Mouse (Mus musculus): Measurements from ENCODE around the gene D830030K20Rik.
"Not testable (repeated sequence)": the region's sequence is repeated elsewhere in the genome, so short reads cannot be mapped to it uniquely, and the experiment has no call there.

D830030K20Rik gene

GRCm38 (mm10) chr14:3208272-3209152, at the start of gene D830030K20Rik:
Gene D830030K20Rik (plus strand): TSS chr14:3208488.
- DNase-seq, result peak; percentile 5 to 9

GRCm38 (mm10) chr14:3187955-3188354, 20.3 kb upstream of the D830030K20Rik start, which contains the start of gene Gm5795:
Gene Gm5795 (plus strand): TSS chr14:3188255.
- not testable (repeated sequence) for DNase-seq

- DNase-seq, result peak; percentile 10 to 47
Measured at GRCm38 (mm10) chr14:3209367-3209766, 1.1 kb downstream of the D830030K20Rik start.

- DNase-seq, result peak in 1 of 2 experiments; percentile 1
Measured at GRCm38 (mm10) chr14:3262531-3262930, 54.2 kb downstream of the D830030K20Rik start.

All from cerebellum, postnatal 25 days (tissue).